Mouse (Mus musculus) kidney, embryonic 15.5 days (tissue): ENCODE measurements around the gene Hip1r. TPM values are rescaled to one million over a fixed set of nuclear protein-coding genes. Genes with fewer than 3 reads are reported as not detected.

ENCODE experiments used
- ATAC-seq: fragments of 200-750 bp; cut with Nextera tagmentation; replicated peaks from 2 replicates; pipeline ENCODE4 v1.8.0; 2017; ENCODE audit warnings: moderate TSS enrichment; ENCODE audit not compliant: low FRiP score
- H3K27ac ChIP-seq: fragments of 300-500 bp; sonication (generic); 2 replicates; pipeline ENCODE4 v1.5.1; 2015; ENCODE audit warnings: mild to moderate bottlenecking, inconsistent platforms
- H3K27me3 ChIP-seq: fragments of 300-500 bp; sonication (generic); 2 replicates; pipeline ENCODE4 v1.6.1; 2015; ENCODE audit warnings: inconsistent platforms
- H3K36me3 ChIP-seq: fragments of 300-500 bp; sonication (generic); 2 replicates; pipeline ENCODE4 v1.6.1; 2015; ENCODE audit warnings: inconsistent platforms
- H3K4me1 ChIP-seq: fragments of 300-500 bp; sonication (generic); 2 replicates; pipeline ENCODE4 v1.6.1; 2015; ENCODE audit warnings: inconsistent platforms
- H3K4me2 ChIP-seq: fragments of 300-500 bp; sonication (generic); 2 replicates; pipeline ENCODE4 v1.6.1; 2015; ENCODE audit warnings: moderate library complexity, mild to moderate bottlenecking, inconsistent platforms
- H3K4me3 ChIP-seq: fragments of 300-500 bp; sonication (generic); replicated peaks from 2 replicates; pipeline ENCODE4 v1.5.1; 2015; ENCODE audit warnings: mild to moderate bottlenecking, inconsistent platforms
- H3K9ac ChIP-seq: fragments of 300-500 bp; sonication (generic); 2 replicates; pipeline ENCODE4 v1.6.1; 2015; ENCODE audit warnings: mild to moderate bottlenecking, inconsistent platforms
- H3K9me3 ChIP-seq: fragments of 300-500 bp; sonication (generic); replicated peaks from 2 replicates; pipeline ENCODE4 v1.6.1; 2016; ENCODE audit warnings: inconsistent platforms
- WGBS: fragments of 180-500 bp; shearing (Covaris S2); methylation state at CpG from one replicate; pipeline ENCODE4 v1.1.7; 2015; ENCODE audit warnings: mixed read lengths; 5-methylcytosine and 5-hydroxymethylcytosine counted together
- polyA plus RNA-seq: library from polyadenylated mRNA; unstranded; fragments of >200 nt; fragmentation: Nextera tagmentation; extraction: Ambion mirVana; gene quantifications from 2 replicates; pipeline ENCODE4 v1.2.1, GENCODE M21; 2015

Hip1r gene
- polyA plus RNA-seq, 1 experiment from 2014 or later, result 18.2 TPM

- Histone ChIP-seq H3K27ac (peak overlapping the region; percentile 91), H3K4me1 (peaks cover 66% of the 10 kb centered on the region), H3K4me3 (no peak overlapping the region), H3K9ac (no peak overlapping the region), H3K9me3 (no peaks in the 10 kb centered on the region), H3K27me3 (no peaks in the 10 kb centered on the region), H3K36me3 (peaks cover 36% of the 10 kb centered on the region), H3K4me2 (peak overlapping the region; percentile 53)
- WGBS, result 27% methylated on average over 8 of the region's 8 CpGs
- ATAC-seq, result no peak
These were observed 38.5 kb downstream of the Hip1r start for GRCm38 (mm10) chr5:124011927-124012326.

- 80% methylated on average over 10 of the region's 10 CpGs for WGBS
These were observed 39.5 kb downstream of the Hip1r start for GRCm38 (mm10) chr5:124012885-124013284.

GRCm38 (mm10) chr5:124013747-124014146, 40.3 kb downstream of the Hip1r start:
- Histone ChIP-seq H3K36me3 (peaks cover 17% of the 10 kb centered on the region), H3K4me1 (peaks cover 85% of the 10 kb centered on the region), H3K4me2 (no peak overlapping the region), H3K9ac (no peak overlapping the region), H3K27ac (peak overlapping the region; percentile 85; the same call in 1 of the 2 replicates), H3K4me3 (no peak overlapping the region), H3K27me3 (no peaks in the 10 kb centered on the region), H3K9me3 (no peaks in the 10 kb centered on the region)
- no peak for ATAC-seq
- 76% methylated on average over 16 of the region's 16 CpGs for WGBS

More at GRCm38 (mm10) chr5:124012885-124013284, 39.5 kb downstream of the Hip1r start:
- Histone ChIP-seq H3K9ac (no peak overlapping the region), H3K9me3 (no peaks in the 10 kb centered on the region), H3K4me3 (no peak overlapping the region), H3K4me1 (peaks cover 76% of the 10 kb centered on the region), H3K4me2 (no peak overlapping the region), H3K27me3 (no peaks in the 10 kb centered on the region), H3K36me3 (peaks cover 26% of the 10 kb centered on the region), H3K27ac (peak overlapping the region; percentile 91)
- no peak for ATAC-seq

GRCm38 (mm10) chr5:124014180-124014579, 40.8 kb downstream of the Hip1r start:
- H3K27me3 ChIP-seq, result no peaks in the 10 kb centered on the region
- H3K4me3 ChIP-seq, result no peak overlapping the region
- no peak overlapping the region for H3K4me2 ChIP-seq
- no peak overlapping the region for H3K9ac ChIP-seq
- H3K9me3 ChIP-seq, result no peaks in the 10 kb centered on the region
- peak overlapping the region; percentile 85 for H3K27ac ChIP-seq
- 75% methylated on average over 3 of the region's 3 CpGs for WGBS
- peaks cover 89% of the 10 kb centered on the region for H3K4me1 ChIP-seq
- ATAC-seq, result no peak
- peaks cover 13% of the 10 kb centered on the region for H3K36me3 ChIP-seq

DNA sequence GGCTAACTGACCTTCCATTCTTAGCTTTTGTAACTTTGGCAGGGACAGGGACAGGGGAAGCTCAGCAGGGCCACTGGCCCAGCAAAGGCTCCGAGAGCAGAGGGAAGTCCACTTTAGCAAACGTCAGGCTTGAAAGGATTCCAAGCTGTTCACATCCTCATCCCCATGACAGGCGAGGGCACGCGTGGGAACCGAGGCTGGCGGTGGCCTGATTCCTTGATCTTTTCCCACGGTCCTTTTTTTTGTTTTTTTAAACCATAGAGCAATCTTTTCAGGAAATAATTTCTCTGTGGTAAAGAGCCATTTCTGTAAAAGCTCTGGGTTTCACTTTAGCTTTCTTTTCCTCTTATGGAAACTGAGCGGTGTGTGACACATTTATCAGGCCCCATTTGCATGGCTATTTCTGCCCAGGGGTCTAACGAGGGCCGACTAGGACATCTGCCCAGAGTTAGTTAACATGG, 41.4 kb downstream of the Hip1r start:
- Histone ChIP-seq H3K27ac (peak overlapping the region; percentile 85), H3K4me1 (peaks cover 95% of the 10 kb centered on the region), H3K36me3 (peaks cover 7% of the 10 kb centered on the region), H3K4me2 (peak overlapping the region; percentile 41), H3K27me3 (no peaks in the 10 kb centered on the region), H3K9me3 (no peaks in the 10 kb centered on the region), H3K9ac (no peak overlapping the region), H3K4me3 (no peak overlapping the region)
- no peak for ATAC-seq
- 8% methylated on average over 11 of the region's 11 CpGs for WGBS

DNA sequence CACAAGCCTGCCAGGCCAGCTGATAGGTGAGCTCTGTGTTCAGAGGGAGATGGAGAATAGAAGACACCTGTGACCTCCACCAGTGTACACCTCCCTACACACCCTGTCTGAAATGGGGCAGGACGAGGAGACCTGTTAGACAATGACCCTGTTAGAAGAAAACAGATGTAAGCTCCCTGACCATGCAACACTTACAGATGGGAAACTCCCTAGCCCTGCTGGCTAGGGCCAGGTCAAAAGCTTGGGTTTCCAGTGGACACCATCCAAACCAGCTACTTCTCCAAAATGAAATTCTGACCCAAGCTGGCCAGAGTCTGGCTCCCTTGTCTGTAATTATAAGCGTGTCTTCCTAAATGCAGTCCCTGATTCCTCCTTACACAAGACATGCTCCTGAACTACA, 42.3 kb downstream of the Hip1r start:
- Histone ChIP-seq H3K27me3 (no peaks in the 10 kb centered on the region), H3K4me1 (peaks cover 96% of the 10 kb centered on the region), H3K36me3 (no peaks in the 10 kb centered on the region), H3K27ac (0 out of 2 replicates have a peak overlapping the region, but pooled peaks have one; percentile 85), H3K4me2 (no peak overlapping the region), H3K9me3 (no peaks in the 10 kb centered on the region), H3K4me3 (no peak overlapping the region), H3K9ac (no peak overlapping the region)
- WGBS, result 61% methylated on average over 2 of the region's 2 CpGs
- ATAC-seq, result no peak

DNA sequence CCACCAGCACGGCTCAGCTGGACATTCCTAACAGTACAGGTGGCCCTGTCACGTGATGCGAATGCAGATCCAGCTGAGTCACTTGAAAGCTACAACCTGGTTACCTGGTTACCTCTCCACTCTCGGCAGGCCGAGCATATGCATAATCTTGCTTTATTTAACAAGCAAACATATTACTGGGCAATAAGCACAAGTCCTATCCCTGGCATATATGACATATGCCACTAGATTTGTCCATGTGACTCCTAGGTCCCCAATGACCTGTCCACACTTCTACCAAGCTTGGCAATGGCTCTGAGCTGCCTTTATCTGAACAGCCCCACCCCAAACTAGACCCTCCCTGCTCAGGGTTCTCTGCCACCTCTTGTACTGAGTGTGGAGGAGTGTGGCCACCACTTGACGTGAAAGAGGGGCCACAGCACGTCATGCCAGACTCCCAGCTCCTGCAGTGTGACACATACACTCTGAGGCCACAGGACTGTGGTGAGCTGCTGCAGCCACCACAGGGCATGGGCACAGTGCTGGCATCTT, 42.9 kb downstream of the Hip1r start:
- Histone ChIP-seq H3K36me3 (peaks cover 3% of the 10 kb centered on the region; the same call in 1 of the 2 replicates), H3K4me1 (peaks cover 90% of the 10 kb centered on the region), H3K9me3 (no peaks in the 10 kb centered on the region), H3K27ac (no peak overlapping the region), H3K9ac (no peak overlapping the region), H3K4me2 (no peak overlapping the region), H3K27me3 (no peaks in the 10 kb centered on the region), H3K4me3 (no peak overlapping the region)
- ATAC-seq, result no peak
- 82% methylated on average over 7 of the region's 7 CpGs for WGBS

DNA sequence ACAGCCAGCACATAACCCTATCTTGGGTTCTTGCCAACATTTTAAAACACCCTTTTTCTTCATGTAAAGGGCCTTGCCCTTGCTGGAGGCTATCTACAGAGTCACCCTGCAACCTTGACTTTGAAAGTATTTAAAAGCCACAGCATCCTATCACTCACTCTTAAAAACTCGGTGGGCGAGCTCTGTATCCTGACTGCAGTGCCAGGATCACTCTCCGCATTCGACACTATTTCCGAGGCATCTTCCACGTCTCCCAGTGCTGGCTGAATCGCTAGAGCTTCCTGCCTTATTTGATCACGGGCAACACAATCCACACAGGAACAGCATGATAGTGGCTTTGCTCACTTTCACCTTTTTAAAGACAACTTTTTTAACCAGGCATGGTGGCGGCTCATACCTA, 44.5 kb downstream of the Hip1r start:
- Histone ChIP-seq H3K27me3 (no peaks in the 10 kb centered on the region), H3K4me1 (peaks cover 77% of the 10 kb centered on the region), H3K4me3 (no peak overlapping the region), H3K36me3 (peaks cover 12% of the 10 kb centered on the region; the same call in 1 of the 2 replicates), H3K27ac (no peak overlapping the region), H3K4me2 (no peak overlapping the region), H3K9me3 (no peaks in the 10 kb centered on the region), H3K9ac (no peak overlapping the region)
- 78% methylated on average over 9 of the region's 9 CpGs for WGBS
- no peak for ATAC-seq

DNA sequence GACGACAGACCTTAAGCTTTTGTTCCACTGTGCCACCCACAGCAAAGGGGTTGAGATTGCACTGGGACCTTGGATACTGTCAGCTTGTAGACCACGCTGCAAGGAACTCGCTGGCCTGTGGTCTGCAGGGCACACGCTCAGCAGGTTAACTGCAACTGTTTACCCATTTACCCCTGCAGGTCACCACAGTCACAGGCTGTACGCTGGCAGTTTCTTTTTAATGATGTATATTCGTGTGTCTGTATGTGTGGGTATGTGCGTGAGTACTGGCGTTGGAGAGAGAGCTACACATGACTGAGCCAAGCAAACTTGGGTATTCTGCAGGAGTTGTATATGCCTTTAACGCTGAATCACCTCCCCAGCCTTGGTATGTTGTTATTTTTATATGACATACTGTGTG, 45.2 kb downstream of the Hip1r start:
- Histone ChIP-seq H3K4me1 (peaks cover 77% of the 10 kb centered on the region), H3K4me3 (no peak overlapping the region), H3K4me2 (no peak overlapping the region), H3K27ac (peak overlapping the region; percentile 62), H3K36me3 (peaks cover 12% of the 10 kb centered on the region; the same call in 1 of the 2 replicates), H3K9me3 (no peaks in the 10 kb centered on the region), H3K9ac (no peak overlapping the region), H3K27me3 (no peaks in the 10 kb centered on the region)
- WGBS, result 74% methylated on average over 9 of the region's 9 CpGs
- ATAC-seq, result no peak

DNA sequence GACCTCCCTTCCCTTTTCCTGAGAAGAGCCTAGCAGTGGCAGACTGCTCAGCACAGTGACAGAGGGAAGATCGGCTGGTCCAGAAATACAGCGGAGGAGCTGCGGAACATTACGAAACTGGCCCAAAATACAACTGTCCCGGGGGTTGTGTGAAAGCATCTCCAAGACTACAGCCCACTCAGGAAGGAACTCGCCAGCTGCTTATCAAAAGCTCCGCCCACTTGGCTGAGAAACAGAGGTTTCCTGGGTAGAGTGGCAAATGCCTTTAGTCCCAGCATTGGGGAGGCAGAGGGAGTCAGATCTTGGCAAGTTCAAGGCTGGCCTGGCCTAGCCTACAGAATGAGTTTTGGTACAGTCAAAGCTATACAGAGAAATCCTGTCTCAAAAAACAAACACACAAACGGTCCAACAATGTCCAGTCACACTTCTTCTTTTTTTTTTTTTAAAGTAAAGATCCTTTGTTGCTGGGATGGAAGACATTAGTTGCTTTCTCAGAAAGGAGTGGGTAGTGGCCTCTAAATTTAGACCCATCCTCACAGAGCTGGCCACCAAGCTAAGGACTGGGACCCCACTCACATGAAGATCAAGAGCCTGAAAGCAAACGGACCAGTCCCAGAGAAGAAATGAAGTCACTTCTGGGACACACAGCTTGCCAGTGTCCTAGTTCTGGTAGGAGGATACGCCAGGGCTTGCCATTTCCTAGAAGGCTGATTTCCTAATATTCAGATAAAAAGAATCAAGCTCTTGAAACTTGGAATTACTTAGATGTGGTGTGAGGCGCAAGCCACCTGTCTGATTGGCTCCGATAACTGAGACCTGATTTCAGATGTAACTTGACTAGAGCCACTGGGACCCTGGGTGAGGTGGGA, 46.2 kb downstream of the Hip1r start:
- H3K9me3 ChIP-seq, result no peaks in the 10 kb centered on the region
- no peak for ATAC-seq
- WGBS, result 66% methylated on average over 12 of the region's 12 CpGs
- peak overlapping the region; percentile 62 for H3K27ac ChIP-seq
- no peak overlapping the region for H3K9ac ChIP-seq
- H3K27me3 ChIP-seq, result no peaks in the 10 kb centered on the region
- H3K4me3 ChIP-seq, result no peak overlapping the region
- H3K4me2 ChIP-seq, result no peak overlapping the region
- H3K36me3 ChIP-seq, result peaks cover 12% of the 10 kb centered on the region; the same call in 1 of the 2 replicates
- H3K4me1 ChIP-seq, result peaks cover 73% of the 10 kb centered on the region

DNA sequence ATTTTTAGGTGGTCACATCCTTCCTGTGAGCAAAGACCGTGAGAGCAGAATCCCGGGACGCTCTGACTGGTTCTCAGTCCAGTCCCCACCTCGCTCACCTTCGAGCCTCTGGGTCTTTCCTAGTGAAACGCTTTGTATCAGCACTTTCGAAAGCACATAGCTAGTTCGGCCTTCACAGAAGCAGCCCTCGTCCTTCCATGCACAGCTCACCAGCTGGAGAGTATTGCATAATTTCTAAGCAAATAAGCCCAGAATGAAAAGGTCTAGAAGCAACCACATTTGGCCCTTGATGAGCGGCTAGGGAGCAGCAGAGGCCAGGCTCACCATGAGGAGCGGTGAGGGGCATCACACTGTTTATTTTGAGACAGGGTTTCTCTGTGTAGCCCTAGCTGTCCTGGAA, 47.7 kb downstream of the Hip1r start:
- Histone ChIP-seq H3K27ac (no peak overlapping the region), H3K36me3 (peaks cover 12% of the 10 kb centered on the region; the same call in 1 of the 2 replicates), H3K4me1 (peaks cover 74% of the 10 kb centered on the region), H3K4me2 (no peak overlapping the region), H3K9ac (no peak overlapping the region), H3K27me3 (no peaks in the 10 kb centered on the region), H3K4me3 (no peak overlapping the region), H3K9me3 (no peaks in the 10 kb centered on the region)
- 93% methylated on average over 11 of the region's 11 CpGs for WGBS
- no peak for ATAC-seq

- ATAC-seq, result no peak
- Histone ChIP-seq H3K4me2 (no peak overlapping the region), H3K36me3 (peaks cover 12% of the 10 kb centered on the region; the same call in 1 of the 2 replicates), H3K9ac (no peak overlapping the region), H3K4me1 (peaks cover 74% of the 10 kb centered on the region), H3K4me3 (no peak overlapping the region), H3K27ac (no peak overlapping the region), H3K27me3 (no peaks in the 10 kb centered on the region), H3K9me3 (no peaks in the 10 kb centered on the region)
- WGBS, result 89% methylated on average over 11 of the region's 11 CpGs
These were observed 48.3 kb downstream of the Hip1r start for GRCm38 (mm10) chr5:124021701-124022100.
